Mouse (Mus musculus) ovary, adult 18-20 months (tissue): ENCODE results near the gene Fam161a.
"Not testable (repeated sequence)": the region's sequence is repeated elsewhere in the genome, so short reads cannot be mapped to it uniquely, and the experiment has no call there.

Experiments
- DNase-seq: peaks from one replicate; pipeline ENCODE4 v3.0.0; 2022; ENCODE audit warnings: low spot score, mixed read lengths

The Fam161a gene

GRCm38 (mm10) chr11:23049642-23050041 lies 42.3 kb downstream of the Fam161a start:
- DNase-seq, result no peak

DNA sequence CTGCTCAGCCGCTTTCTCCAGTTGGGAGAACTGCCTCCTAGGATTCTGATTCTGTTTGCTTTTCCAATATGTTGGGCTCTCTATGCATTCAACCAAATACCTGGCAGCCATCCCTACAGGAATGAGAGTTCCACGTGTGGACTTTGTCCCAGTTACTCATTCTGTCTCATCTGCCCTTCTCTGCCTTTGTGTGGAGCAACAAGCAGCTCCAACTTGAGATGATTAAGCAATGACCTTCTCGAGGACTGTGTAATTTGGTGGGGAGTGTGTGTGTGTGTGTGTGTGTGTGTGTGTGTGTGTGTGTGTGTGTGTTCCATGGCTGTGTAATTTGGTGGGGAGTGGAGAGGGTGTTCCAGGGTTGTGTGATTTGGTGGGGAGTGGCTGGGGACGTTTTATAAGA lies 45.0 kb downstream of the Fam161a start:
- no peak for DNase-seq

DNA sequence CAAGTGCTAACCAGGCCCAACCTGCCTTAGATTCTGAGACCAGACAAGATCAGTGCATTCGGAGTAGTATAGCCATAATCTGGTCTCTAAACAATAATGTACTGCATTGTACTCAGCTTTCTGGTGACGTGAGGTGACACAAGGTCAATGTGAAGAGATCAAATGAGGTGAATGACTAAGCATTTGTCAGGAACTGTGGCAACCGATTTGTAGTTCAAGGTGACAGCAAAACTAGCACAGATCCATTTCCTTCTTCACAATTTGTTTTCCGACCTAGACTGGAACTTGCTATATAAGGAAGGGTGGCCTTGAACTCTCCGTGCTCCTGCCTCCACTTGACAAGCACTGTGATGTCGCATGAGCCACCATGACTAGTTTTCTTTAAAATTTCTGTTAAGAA lies 55.8 kb downstream of the Fam161a start:
- DNase-seq, result no peak

DNA sequence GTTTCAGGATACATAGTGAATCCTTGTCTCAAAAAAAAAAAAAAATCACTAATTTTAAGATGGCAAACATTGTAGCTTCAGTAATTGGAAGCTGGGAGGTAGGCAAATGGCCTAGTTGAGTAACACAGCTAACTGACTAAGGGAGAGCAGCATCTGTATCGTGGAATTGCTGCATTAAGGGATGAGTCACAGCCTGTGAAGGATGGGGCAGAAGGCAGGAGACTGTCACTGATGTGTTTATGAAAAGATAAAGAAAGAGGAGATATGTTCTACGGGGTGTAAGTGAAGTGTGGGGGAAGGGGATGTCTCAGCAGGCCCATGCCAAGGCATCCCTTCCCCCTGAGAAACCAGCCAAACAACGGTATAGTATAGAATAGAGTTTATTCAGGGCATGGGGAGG lies 56.5 kb downstream of the Fam161a start:
- no peak for DNase-seq

- not testable (repeated sequence) for DNase-seq
These were observed 56.9 kb downstream of the Fam161a start for GRCm38 (mm10) chr11:23064276-23064675.

GRCm38 (mm10) chr11:23065167-23065668 lies 57.9 kb downstream of the Fam161a start:
- DNase-seq, result no peak

- DNase-seq, result peak; percentile 85
These were observed 60.2 kb downstream of the Fam161a start for GRCm38 (mm10) chr11:23067395-23068136.

- no peak for DNase-seq
These were observed 60.9 kb downstream of the Fam161a start for GRCm38 (mm10) chr11:23068201-23068600.

DNA sequence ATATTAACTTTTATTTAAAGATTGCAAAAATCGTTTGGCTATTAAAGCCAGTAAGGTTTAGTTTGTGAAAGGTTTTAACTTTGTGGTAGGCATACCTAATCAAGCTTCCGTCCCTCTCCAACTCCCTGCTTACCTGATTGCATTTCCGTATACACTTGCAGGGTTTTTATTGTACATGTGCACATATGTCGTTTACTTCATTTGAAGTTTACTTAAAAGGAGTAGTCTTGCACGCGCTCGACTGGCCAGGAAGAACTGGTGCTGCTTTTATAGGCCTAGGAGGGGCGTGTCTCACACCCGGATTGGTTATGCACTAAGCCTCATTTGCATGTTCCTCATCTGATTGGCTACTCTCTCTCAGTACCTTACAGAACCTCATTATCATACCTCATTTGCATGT lies 61.7 kb downstream of the Fam161a start:
- not testable (repeated sequence) for DNase-seq

- no peak for DNase-seq
These were observed 67.5 kb downstream of the Fam161a start for GRCm38 (mm10) chr11:23074841-23075240.

GRCm38 (mm10) chr11:23078541-23078940 lies 71.2 kb downstream of the Fam161a start:
- no peak for DNase-seq
